15 mouse cellular contexts compared by ENCODE assay signal in genomic region chr9:91360151-91361032, GRCm38 (mm10). TPM values are rescaled to one million over a fixed set of nuclear protein-coding genes. Genes with fewer than 3 reads are reported as not detected.
DNase-seq lines count a peak whose midpoint lies in the region; ATAC-seq lines count a peak whose summit lies in the region.
"Had no signal": no experiment of that assay in that cellular context is flagged by ENCODE, and none has a peak within 500 bp of the region (broad histone marks: within the 10 kb centered on the region; RNA-seq: fewer than 3 reads in every experiment).

No protein-coding gene starts in this region.

- peaks cover 16% of the 10 kb centered on the region for H3K4me1 ChIP-seq in forebrain, embryonic 12.5 days
- H3K4me1 ChIP-seq in midbrain, embryonic 10.5 days: peaks cover 46% of the 10 kb centered on the region
- H3K4me1 ChIP-seq in liver, embryonic 11.5 days (replicated peaks; ENCODE audit: control insufficient read depth, insufficient read depth, low read length): no peaks in the 10 kb centered on the region; the same call in 1 of the 2 replicates

- DNase-seq in cerebellum, adult 9-10 months: peak; percentile 61
- DNase-seq in cerebellum, postnatal 4 days (ENCODE audit: low spot score in 2 of 2): no peak
- DNase-seq in midbrain, embryonic 10.5 days (ENCODE audit: low spot score): peak; percentile 17
- DNase-seq in retina, postnatal 1 day: peak; percentile 32
- no peak for DNase-seq in layer of hippocampus, adult 18-20 months (ENCODE audit: low spot score in 2 of 2)
- no peak for DNase-seq in gastrocnemius, postnatal 4 days (ENCODE audit: low spot score in 2 of 2)
- DNase-seq in liver, embryonic 11.5 days (ENCODE audit: low spot score): no peak
- DNase-seq: adrenal gland, postnatal 10 days; thymus, postnatal 14 days had no signal

- H3K27me3 ChIP-seq in forebrain, embryonic 12.5 days: peaks cover 36% of the 10 kb centered on the region
- H3K27me3 ChIP-seq in midbrain, embryonic 10.5 days (ENCODE audit: low read depth, poor library complexity, severe bottlenecking): peaks cover 100% of the 10 kb centered on the region
- peaks cover 89% of the 10 kb centered on the region for H3K27me3 ChIP-seq in liver, embryonic 11.5 days (replicated peaks; ENCODE audit: control insufficient read depth, insufficient read depth, low read length)

- no peak for ATAC-seq in forebrain, embryonic 12.5 days (ENCODE audit: low FRiP score)
- no peak for ATAC-seq in liver, embryonic 11.5 days (replicated peaks; ENCODE audit: low FRiP score)
- ATAC-seq: intestine, embryonic 16.5 days had no signal

- peak overlapping the region; percentile 58 for H3K4me2 ChIP-seq in forebrain, embryonic 12.5 days
- no peak overlapping the region for H3K4me2 ChIP-seq in liver, embryonic 11.5 days
- H3K4me2 ChIP-seq: heart, embryonic 12.5 days; limb, embryonic 15.5 days had no signal

- H3K36me3 ChIP-seq in forebrain, embryonic 12.5 days (replicated peaks): peaks cover 15% of the 10 kb centered on the region
- H3K36me3 ChIP-seq in midbrain, embryonic 10.5 days: peaks cover 31% of the 10 kb centered on the region
- H3K36me3 ChIP-seq in liver, embryonic 11.5 days (ENCODE audit: control insufficient read depth, insufficient read depth, low read length): no peaks in the 10 kb centered on the region
- H3K36me3 ChIP-seq: heart, embryonic 12.5 days; limb, embryonic 15.5 days had no signal

- WGBS in forebrain, embryonic 12.5 days: 9% methylated on average over 21 of the region's 21 CpGs
- WGBS in midbrain, embryonic 10.5 days: 3% methylated on average over 21 of the region's 21 CpGs
- WGBS in liver, embryonic 11.5 days: 6% methylated on average over 21 of the region's 21 CpGs

- peak overlapping the region; percentile 79 for H3K4me3 ChIP-seq in forebrain, embryonic 12.5 days (replicated peaks)
- H3K4me3 ChIP-seq in midbrain, embryonic 10.5 days: peak overlapping the region; percentile 77
- no peak overlapping the region for H3K4me3 ChIP-seq in liver, embryonic 11.5 days (ENCODE audit: low read depth, low read length)
- H3K4me3 ChIP-seq: heart, embryonic 12.5 days had no signal

- H3K9me3 ChIP-seq in forebrain, embryonic 12.5 days: no peaks in the 10 kb centered on the region
- no peaks in the 10 kb centered on the region for H3K9me3 ChIP-seq in midbrain, embryonic 10.5 days (replicated peaks)
- no peaks in the 10 kb centered on the region for H3K9me3 ChIP-seq in liver, embryonic 11.5 days (ENCODE audit: control insufficient read depth, low read length)
- H3K9me3 ChIP-seq: heart, embryonic 12.5 days; limb, embryonic 15.5 days had no signal

- peak overlapping the region; percentile 97; the same call in 1 of the 2 replicates for H3K27ac ChIP-seq in forebrain, embryonic 12.5 days
- H3K27ac ChIP-seq in midbrain, embryonic 10.5 days (replicated peaks): peak overlapping the region; percentile 95
- H3K27ac ChIP-seq in liver, embryonic 11.5 days (ENCODE audit: low read depth, low read length): no peak overlapping the region
- H3K27ac ChIP-seq: layer of hippocampus, adult 2 months; limb, embryonic 15.5 days had no signal

- H3K9ac ChIP-seq in forebrain, embryonic 12.5 days: peak overlapping the region; percentile 94
- H3K9ac ChIP-seq in liver, embryonic 11.5 days (ENCODE audit: low read depth, low read length): no peak overlapping the region
- H3K9ac ChIP-seq: heart, embryonic 12.5 days; limb, embryonic 15.5 days had no signal

RNA-seq across cellular contexts. Expression of gene Zic4, which starts 1.8 kb away (rescaled TPM):
- polyA plus RNA-seq in forebrain, embryonic 12.5 days (2016; fragmentation: Nextera tagmentation; extraction: Ambion mirVana): 56.4 and 60.5 TPM in 2 replicates
- polyA plus RNA-seq in midbrain, embryonic 10.5 days (2016; fragmentation: Nextera tagmentation; extraction: Ambion mirVana): 25.1 and 33.5 TPM in 2 replicates
- 1 to 10 TPM; 1.4 to 4.1 TPM for total RNA-seq in layer of hippocampus, adult 18-20 months (2021)
- under 1 TPM; 0.73 to 0.78 TPM for total RNA-seq in gastrocnemius, postnatal 4 days (2021)
- polyA plus RNA-seq in liver, embryonic 11.5 days (2014; fragmentation: Nextera tagmentation; extraction: Ambion mirVana): not detected in 2 replicates
- total RNA-seq: adrenal gland, postnatal 10 days; common myeloid progenitor, adult 5-6 weeks had no signal
- polyA plus RNA-seq: intestine, embryonic 16.5 days had no signal

RNA-seq across cellular contexts. Expression of gene Zic1, which starts 5.2 kb away (rescaled TPM):
- 13.9 and 14.4 TPM in 2 replicates for polyA plus RNA-seq in forebrain, embryonic 12.5 days (2016; fragmentation: Nextera tagmentation; extraction: Ambion mirVana)
- 6.5 and 6.6 TPM in 2 replicates for polyA plus RNA-seq in midbrain, embryonic 10.5 days (2016; fragmentation: Nextera tagmentation; extraction: Ambion mirVana)
- 10 to 100 TPM; 10.1 to 10.3 TPM for total RNA-seq in layer of hippocampus, adult 18-20 months (2021)
- total RNA-seq in gastrocnemius, postnatal 4 days (2021): 1 to 10 TPM; 2.2 to 2.4 TPM
- 0.04 and 0.06 TPM in 2 replicates for polyA plus RNA-seq in liver, embryonic 11.5 days (2014; fragmentation: Nextera tagmentation; extraction: Ambion mirVana)
- total RNA-seq: common myeloid progenitor, adult 5-6 weeks had no signal
- polyA plus RNA-seq: intestine, embryonic 16.5 days had no signal

Comparison
In these comparisons a context has a peak if more than half of its experiments do, and no peak if none do; other contexts are left out.
1. DNase-seq: peak in cerebellum, adult 9-10 months (single experiment), midbrain, embryonic 10.5 days (single experiment) and retina, postnatal 1 day (single experiment); none in cerebellum, postnatal 4 days (0 of 2), layer of hippocampus, adult 18-20 months (0 of 2), gastrocnemius, postnatal 4 days (0 of 2) and liver, embryonic 11.5 days (single experiment).
2. RNA of gene Zic4, which starts 1.8 kb away (polyA plus RNA-seq): 56.4 to 60.5 TPM in forebrain, embryonic 12.5 days and 25.1 to 33.5 TPM in midbrain, embryonic 10.5 days; not detected in liver, embryonic 11.5 days; every median in the first group is over 10 times any median in the second.